13 mouse cellular contexts compared by ENCODE assay signal in the genomic region with DNA sequence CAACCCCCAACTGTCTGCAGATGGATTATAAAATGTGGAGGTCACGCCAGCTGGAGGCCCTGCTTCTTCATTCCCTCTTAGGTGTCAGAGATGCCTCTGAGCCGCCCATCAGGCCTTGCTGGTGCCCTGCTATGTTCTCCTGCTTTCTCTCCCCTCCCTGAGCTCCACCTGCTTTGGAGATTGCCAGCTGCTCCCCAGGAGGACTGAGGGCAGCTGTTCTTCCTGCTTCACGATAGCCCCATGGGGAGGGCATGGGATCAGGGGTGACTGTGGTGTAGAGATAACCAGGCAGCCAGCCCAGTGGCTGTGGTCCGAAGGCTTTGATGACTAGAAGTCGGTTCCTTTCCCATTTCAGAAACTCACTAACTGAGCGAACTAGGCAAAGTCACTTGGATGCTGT. TPM values are rescaled to one million over a fixed set of nuclear protein-coding genes. Genes with fewer than 3 reads are reported as not detected.
DNase-seq lines count a peak whose midpoint lies in the region; ATAC-seq and TF ChIP-seq lines count a peak whose summit lies in the region.
"Had no signal": no experiment of that assay in that cellular context is flagged by ENCODE, and none has a peak within 500 bp of the region (broad histone marks: within the 10 kb centered on the region; RNA-seq: fewer than 3 reads in every experiment).

No protein-coding gene starts in this region.

- H3K4me2 ChIP-seq in embryonic facial prominence, embryonic 14.5 days (ENCODE audit: low read depth, low read length): no peak overlapping the region
- H3K4me2 ChIP-seq in midbrain, embryonic 16.5 days (ENCODE audit: low read length): no peak overlapping the region
- H3K4me2 ChIP-seq in liver, postnatal 0 days (ENCODE audit: low read depth, low read length): peak overlapping the region; percentile 66
- no peak overlapping the region for H3K4me2 ChIP-seq in stomach, postnatal 0 days (replicated peaks; ENCODE audit: low read depth)
- no peak overlapping the region for H3K4me2 ChIP-seq in hindbrain, embryonic 16.5 days (ENCODE audit: low read length)
- H3K4me2 ChIP-seq: hindbrain, embryonic 14.5 days had no signal

- peak; percentile 45 for DNase-seq in embryonic facial prominence, embryonic 14.5 days (ENCODE audit: low spot score)
- DNase-seq in embryonic facial prominence, embryonic 10.5 days (ENCODE audit: low spot score): no peak
- DNase-seq in midbrain, embryonic 10.5 days (ENCODE audit: low spot score): no peak
- DNase-seq in liver, postnatal 0 days: peak; percentile 83
- DNase-seq in stomach, postnatal 0 days (ENCODE audit: low spot score): no peak
- DNase-seq in thymus, postnatal 36 days: no peak
- DNase-seq: cerebellum, adult 9-11 months; gastrocnemius, postnatal 25 days; kidney, postnatal 36 days; thymus, postnatal 14 days had no signal

- no peaks in the 10 kb centered on the region for H3K27me3 ChIP-seq in embryonic facial prominence, embryonic 14.5 days (replicated peaks; ENCODE audit: control insufficient read depth, insufficient read depth, low read length)
- peaks cover 16% of the 10 kb centered on the region for H3K27me3 ChIP-seq in embryonic facial prominence, embryonic 10.5 days (replicated peaks; ENCODE audit: low read depth, poor library complexity, severe bottlenecking)
- H3K27me3 ChIP-seq in midbrain, embryonic 10.5 days (ENCODE audit: low read depth, poor library complexity, severe bottlenecking): peaks cover 15% of the 10 kb centered on the region
- H3K27me3 ChIP-seq in midbrain, embryonic 16.5 days (ENCODE audit: control insufficient read depth, insufficient read depth, low read depth, low read length): no peaks in the 10 kb centered on the region
- H3K27me3 ChIP-seq in liver, postnatal 0 days (ENCODE audit: insufficient read depth, low read length): no peaks in the 10 kb centered on the region
- no peaks in the 10 kb centered on the region for H3K27me3 ChIP-seq in stomach, postnatal 0 days (ENCODE audit: control insufficient read depth, insufficient read depth, low read length)
- no peaks in the 10 kb centered on the region for H3K27me3 ChIP-seq in hindbrain, embryonic 16.5 days (replicated peaks; ENCODE audit: control insufficient read depth, insufficient read depth, low read length)

- TF ChIP-seq CTCF in liver, postnatal 0 days (IDR thresholded peaks at IDR 0.05; ENCODE audit: low read depth): no peak
- no peak for TF ChIP-seq CTCF in stomach, postnatal 0 days (IDR thresholded peaks at IDR 0.05; ENCODE audit: low read depth)

- TF ChIP-seq EP300 in liver, postnatal 0 days (IDR thresholded peaks at IDR 0.05; ENCODE audit: low read depth): peak; percentile 100
- TF ChIP-seq EP300 in stomach, postnatal 0 days (optimal IDR thresholded peaks at IDR 0.05): no peak

- no peak overlapping the region for H3K27ac ChIP-seq in embryonic facial prominence, embryonic 14.5 days (replicated peaks; ENCODE audit: low read depth, low read length)
- H3K27ac ChIP-seq in embryonic facial prominence, embryonic 10.5 days (replicated peaks): no peak overlapping the region
- peak overlapping the region; percentile 67; the same call in 1 of the 2 replicates for H3K27ac ChIP-seq in midbrain, embryonic 10.5 days (replicated peaks)
- H3K27ac ChIP-seq in midbrain, embryonic 16.5 days (ENCODE audit: low read length): no peak overlapping the region
- H3K27ac ChIP-seq in liver, postnatal 0 days (ENCODE audit: low read depth): peak overlapping the region; percentile 96
- H3K27ac ChIP-seq in stomach, postnatal 0 days (replicated peaks): no peak overlapping the region
- no peak overlapping the region for H3K27ac ChIP-seq in hindbrain, embryonic 16.5 days (ENCODE audit: low read depth, low read length)
- H3K27ac ChIP-seq: hindbrain, embryonic 14.5 days had no signal

- no peaks in the 10 kb centered on the region for H3K36me3 ChIP-seq in embryonic facial prominence, embryonic 14.5 days (ENCODE audit: control insufficient read depth, insufficient read depth, low read length)
- H3K36me3 ChIP-seq in embryonic facial prominence, embryonic 10.5 days (replicated peaks): no peaks in the 10 kb centered on the region
- H3K36me3 ChIP-seq in midbrain, embryonic 10.5 days: no peaks in the 10 kb centered on the region
- H3K36me3 ChIP-seq in midbrain, embryonic 16.5 days (ENCODE audit: control insufficient read depth, insufficient read depth, low read length): no peaks in the 10 kb centered on the region
- H3K36me3 ChIP-seq in liver, postnatal 0 days (replicated peaks; ENCODE audit: insufficient read depth, low read length): peaks cover 24% of the 10 kb centered on the region
- H3K36me3 ChIP-seq in stomach, postnatal 0 days (ENCODE audit: control insufficient read depth, insufficient read depth, low read length): no peaks in the 10 kb centered on the region
- no peaks in the 10 kb centered on the region for H3K36me3 ChIP-seq in hindbrain, embryonic 16.5 days (ENCODE audit: control insufficient read depth, insufficient read depth, low read length)

- WGBS in embryonic facial prominence, embryonic 14.5 days: 71% methylated on average over 6 of the region's 6 CpGs
- WGBS in embryonic facial prominence, embryonic 10.5 days: 72% methylated on average over 6 of the region's 6 CpGs
- WGBS in midbrain, embryonic 10.5 days: 70% methylated on average over 6 of the region's 6 CpGs
- 71% methylated on average over 6 of the region's 6 CpGs for WGBS in midbrain, embryonic 16.5 days
- 44% methylated on average over 6 of the region's 6 CpGs for WGBS in liver, postnatal 0 days (ENCODE audit: insufficient replicate concordance)
- 65% methylated on average over 6 of the region's 6 CpGs for WGBS in stomach, postnatal 0 days
- 85% methylated on average over 6 of the region's 6 CpGs for WGBS in hindbrain, embryonic 16.5 days

- H3K9me3 ChIP-seq in embryonic facial prominence, embryonic 14.5 days (ENCODE audit: control insufficient read depth, low read length): no peaks in the 10 kb centered on the region
- H3K9me3 ChIP-seq in embryonic facial prominence, embryonic 10.5 days: no peaks in the 10 kb centered on the region
- no peaks in the 10 kb centered on the region for H3K9me3 ChIP-seq in midbrain, embryonic 10.5 days (replicated peaks)
- no peaks in the 10 kb centered on the region for H3K9me3 ChIP-seq in midbrain, embryonic 16.5 days (replicated peaks; ENCODE audit: control insufficient read depth, low read length, poor library complexity, severe bottlenecking)
- no peaks in the 10 kb centered on the region for H3K9me3 ChIP-seq in liver, postnatal 0 days (ENCODE audit: low read length)
- no peaks in the 10 kb centered on the region for H3K9me3 ChIP-seq in stomach, postnatal 0 days (ENCODE audit: control insufficient read depth, low read length)
- no peaks in the 10 kb centered on the region for H3K9me3 ChIP-seq in hindbrain, embryonic 16.5 days (ENCODE audit: control insufficient read depth, low read length)

- no peak overlapping the region for H3K9ac ChIP-seq in embryonic facial prominence, embryonic 14.5 days (ENCODE audit: low read depth, low read length)
- H3K9ac ChIP-seq in midbrain, embryonic 16.5 days (ENCODE audit: low read depth, low read length): no peak overlapping the region
- peak overlapping the region; percentile 63 for H3K9ac ChIP-seq in liver, postnatal 0 days (replicated peaks)
- H3K9ac ChIP-seq in stomach, postnatal 0 days (ENCODE audit: low read length): no peak overlapping the region
- H3K9ac ChIP-seq in hindbrain, embryonic 16.5 days (ENCODE audit: low read depth, low read length): no peak overlapping the region
- H3K9ac ChIP-seq: hindbrain, embryonic 14.5 days had no signal

- H3K4me3 ChIP-seq in embryonic facial prominence, embryonic 14.5 days (ENCODE audit: low read depth, low read length): no peak overlapping the region
- no peak overlapping the region for H3K4me3 ChIP-seq in embryonic facial prominence, embryonic 10.5 days
- H3K4me3 ChIP-seq in midbrain, embryonic 10.5 days: no peak overlapping the region
- no peak overlapping the region for H3K4me3 ChIP-seq in midbrain, embryonic 16.5 days (ENCODE audit: low read depth, low read length)
- H3K4me3 ChIP-seq in liver, postnatal 0 days (ENCODE audit: low read depth, low read length): peak overlapping the region; percentile 20
- H3K4me3 ChIP-seq in stomach, postnatal 0 days (ENCODE audit: low read depth, low read length): no peak overlapping the region
- H3K4me3 ChIP-seq in hindbrain, embryonic 16.5 days (ENCODE audit: low read length): no peak overlapping the region

- H3K4me1 ChIP-seq in embryonic facial prominence, embryonic 14.5 days (ENCODE audit: control insufficient read depth, insufficient read depth, low read length): no peaks in the 10 kb centered on the region
- H3K4me1 ChIP-seq in embryonic facial prominence, embryonic 10.5 days: no peaks in the 10 kb centered on the region
- H3K4me1 ChIP-seq in midbrain, embryonic 10.5 days: peaks cover 12% of the 10 kb centered on the region
- H3K4me1 ChIP-seq in midbrain, embryonic 16.5 days (ENCODE audit: control insufficient read depth, insufficient read depth, low read length): no peaks in the 10 kb centered on the region
- H3K4me1 ChIP-seq in liver, postnatal 0 days (ENCODE audit: insufficient read depth): peaks cover 42% of the 10 kb centered on the region
- no peaks in the 10 kb centered on the region for H3K4me1 ChIP-seq in stomach, postnatal 0 days (replicated peaks; ENCODE audit: control insufficient read depth, insufficient read depth)
- H3K4me1 ChIP-seq in hindbrain, embryonic 16.5 days (ENCODE audit: control insufficient read depth, insufficient read depth, low read depth, low read length): no peaks in the 10 kb centered on the region

- peak; percentile 68 for ATAC-seq in embryonic facial prominence, embryonic 14.5 days (ENCODE audit: low read depth)
- no peak for ATAC-seq in midbrain, embryonic 16.5 days
- ATAC-seq in liver, postnatal 0 days: peak; percentile 90
- ATAC-seq in stomach, postnatal 0 days (ENCODE audit: low FRiP score, low TSS enrichment): 0 out of 2 replicates have a peak, but pooled peaks have one; percentile 27
- ATAC-seq in hindbrain, embryonic 16.5 days: no peak

RNA-seq across cellular contexts. Expression of a gene that starts 7.0 kb away (rescaled TPM):
- polyA plus RNA-seq in embryonic facial prominence, embryonic 14.5 days (2014; fragmentation: Nextera tagmentation; extraction: Ambion mirVana): 3.4 and 5.0 TPM in 2 replicates
- polyA plus RNA-seq in embryonic facial prominence, embryonic 10.5 days (2016; fragmentation: Nextera tagmentation; extraction: Ambion mirVana): 6.0 and 7.4 TPM in 2 replicates
- polyA plus RNA-seq in midbrain, embryonic 10.5 days (2016; fragmentation: Nextera tagmentation; extraction: Ambion mirVana): 10.9 and 12.2 TPM in 2 replicates
- 10.1 and 10.3 TPM in 2 replicates for polyA plus RNA-seq in midbrain, embryonic 16.5 days (2015; fragmentation: Nextera tagmentation; extraction: Ambion mirVana)
- 84.8 and 87.5 TPM in 2 replicates for polyA plus RNA-seq in liver, postnatal 0 days (2015; fragmentation: Nextera tagmentation; extraction: Ambion mirVana)
- polyA plus RNA-seq in stomach, postnatal 0 days (2015; fragmentation: Nextera tagmentation; extraction: Ambion mirVana): 4.0 and 4.4 TPM in 2 replicates
- polyA plus RNA-seq in hindbrain, embryonic 16.5 days (2015; fragmentation: Nextera tagmentation; extraction: Ambion mirVana): 10.8 and 15.2 TPM in 2 replicates

RNA-seq across cellular contexts. Expression of a gene that starts 34.3 kb away (rescaled TPM):
- polyA plus RNA-seq in embryonic facial prominence, embryonic 14.5 days (2014; fragmentation: Nextera tagmentation; extraction: Ambion mirVana): 45.5 and 48.9 TPM in 2 replicates
- 56.8 and 60.9 TPM in 2 replicates for polyA plus RNA-seq in embryonic facial prominence, embryonic 10.5 days (2016; fragmentation: Nextera tagmentation; extraction: Ambion mirVana)
- polyA plus RNA-seq in midbrain, embryonic 10.5 days (2016; fragmentation: Nextera tagmentation; extraction: Ambion mirVana): 49.6 and 51.7 TPM in 2 replicates
- polyA plus RNA-seq in midbrain, embryonic 16.5 days (2015; fragmentation: Nextera tagmentation; extraction: Ambion mirVana): 8.8 TPM in 2 replicates
- polyA plus RNA-seq in liver, postnatal 0 days (2015; fragmentation: Nextera tagmentation; extraction: Ambion mirVana): 2.2 and 2.5 TPM in 2 replicates
- 10.8 and 14.1 TPM in 2 replicates for polyA plus RNA-seq in stomach, postnatal 0 days (2015; fragmentation: Nextera tagmentation; extraction: Ambion mirVana)
- polyA plus RNA-seq in hindbrain, embryonic 16.5 days (2015; fragmentation: Nextera tagmentation; extraction: Ambion mirVana): 10.4 and 14.2 TPM in 2 replicates

Comparison
In these comparisons a context has a peak if more than half of its experiments do, and no peak if none do; other contexts are left out.
1. DNase-seq: peak in embryonic facial prominence, embryonic 14.5 days (single experiment) and liver, postnatal 0 days (single experiment); none in embryonic facial prominence, embryonic 10.5 days (single experiment), midbrain, embryonic 10.5 days (single experiment), stomach, postnatal 0 days (single experiment) and thymus, postnatal 36 days (0 of 2).
2. H3K27ac ChIP-seq: peak in midbrain, embryonic 10.5 days (single experiment) and liver, postnatal 0 days (single experiment); none in embryonic facial prominence, embryonic 14.5 days (single experiment), embryonic facial prominence, embryonic 10.5 days (single experiment), midbrain, embryonic 16.5 days (single experiment), stomach, postnatal 0 days (single experiment) and hindbrain, embryonic 16.5 days (single experiment).
3. ATAC-seq: peak in embryonic facial prominence, embryonic 14.5 days (single experiment), liver, postnatal 0 days (single experiment) and stomach, postnatal 0 days (single experiment); none in midbrain, embryonic 16.5 days (single experiment) and hindbrain, embryonic 16.5 days (single experiment).